Mouse (Mus musculus) thymus, adult 2 months (tissue): ENCODE measurements around the gene Sympk. TPM values are rescaled to one million over a fixed set of nuclear protein-coding genes. Genes with fewer than 3 reads are reported as not detected.

Source experiments
- DNase-seq: peaks from one replicate; pipeline ENCODE4 v3.0.0; 2021
- H3K27ac ChIP-seq: fragments of 200-500 bp; 2 replicates; pipeline ENCODE4 v1.5.1; 2012; ENCODE audit warnings: low read length, control low read depth; ENCODE audit not compliant: control insufficient read depth, insufficient read depth
- H3K27me3 ChIP-seq: fragments of 200-500 bp; 2 replicates; pipeline ENCODE4 v1.6.1; 2012; ENCODE audit warnings: mild to moderate bottlenecking, low read length, moderate library complexity, mixed read lengths; ENCODE audit not compliant: control insufficient read depth, insufficient read depth
- H3K36me3 ChIP-seq: fragments of 200-500 bp; 2 replicates; pipeline ENCODE4 v1.6.1; 2012; ENCODE audit warnings: mild to moderate bottlenecking, low read length, moderate library complexity; ENCODE audit not compliant: control insufficient read depth, insufficient read depth
- H3K4me1 ChIP-seq: fragments of 200-500 bp; replicated peaks from 2 replicates; pipeline ENCODE4 v1.6.1; 2012; ENCODE audit warnings: low read length; ENCODE audit not compliant: control insufficient read depth, insufficient read depth
- H3K4me3 ChIP-seq: fragments of 200-500 bp; 2 replicates; pipeline ENCODE4 v1.5.1; 2012; ENCODE audit warnings: mild to moderate bottlenecking, low read length, control low read depth, moderate library complexity; ENCODE audit not compliant: control insufficient read depth, insufficient read depth
- CTCF ChIP-seq: fragments of 200-500 bp; IDR thresholded peaks from 2 replicates; pipeline ENCODE4 v1.5.1; 2012; ENCODE audit warnings: mild to moderate bottlenecking, control low read depth, low read length, moderate library complexity, borderline replicate concordance; ENCODE audit not compliant: control insufficient read depth, poor library complexity, insufficient read depth; ENCODE audit errors: extremely low read depth
- POLR2A ChIP-seq: fragments of 200-500 bp; IDR thresholded peaks from 2 replicates; pipeline ENCODE4 v1.6.1; 2012; ENCODE audit warnings: mild to moderate bottlenecking, low read length, control low read depth, moderate library complexity; ENCODE audit not compliant: control insufficient read depth, poor library complexity, insufficient read depth; ENCODE audit errors: extremely low read depth
- WGBS: fragments of 180-500 bp; shearing (Covaris S2); methylation state at CpG from one replicate; pipeline ENCODE4 v1.1.7; 2018; 5-methylcytosine and 5-hydroxymethylcytosine counted together
- polyA plus RNA-seq: library from polyadenylated mRNA; depleted of rRNA; stranded (reverse); fragments of >200 nt; gene quantifications from 2 replicates; pipeline ENCODE4 v1.2.3, GENCODE M21; 2012

The Sympk gene
- polyA plus RNA-seq, 1 experiment: 150 TPM

DNA sequence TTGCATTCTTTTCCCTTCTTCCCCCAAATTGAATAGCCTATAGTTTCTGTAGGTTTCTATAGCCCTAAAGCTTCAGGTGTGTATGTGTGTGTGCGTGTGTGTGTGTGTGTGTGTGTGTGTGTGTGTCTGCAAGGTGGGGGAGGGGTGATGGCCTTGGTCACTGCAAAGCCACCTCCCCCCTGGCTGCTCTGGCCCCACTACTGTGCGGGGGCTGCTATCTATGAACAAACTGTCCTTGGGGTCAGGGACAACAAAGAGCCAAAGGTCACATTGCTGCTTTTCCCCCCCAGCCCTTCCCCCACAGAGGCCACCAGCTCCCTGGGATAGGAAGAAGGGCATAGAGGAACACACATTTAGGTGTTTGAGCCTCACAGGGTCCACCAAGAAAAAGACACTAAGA is 11.3 kb upstream of the Sympk start:
- DNase-seq: no peak
- Histone ChIP-seq H3K27ac (no peak overlapping the region), H3K4me1 (peaks cover 10% of the 10 kb centered on the region), H3K27me3 (no peaks in the 10 kb centered on the region), H3K36me3 (no peaks in the 10 kb centered on the region), H3K4me3 (no peak overlapping the region)
- WGBS: 77% methylated on average over 2 of the region's 2 CpGs
- no peak for TF ChIP-seq POLR2A

DNA sequence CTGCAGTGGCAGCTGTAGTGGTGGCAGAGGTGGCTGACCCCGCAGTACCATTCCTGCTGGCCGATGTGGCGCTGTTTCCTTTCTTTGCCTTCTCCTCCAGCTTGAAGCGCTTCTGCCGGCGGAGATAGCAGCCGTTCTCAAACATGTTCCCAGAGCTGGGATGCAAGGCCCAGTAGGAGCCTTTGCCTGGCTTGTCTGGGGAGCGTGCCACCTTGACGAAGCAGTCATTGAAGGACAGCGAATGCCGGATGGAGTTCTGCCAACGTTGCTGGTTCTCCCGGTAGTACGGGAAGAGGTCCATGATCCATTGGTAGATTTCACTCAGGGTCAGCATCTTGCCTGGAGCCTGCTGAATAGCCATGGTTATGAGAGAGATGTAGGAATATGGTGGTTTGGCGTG is 9.7 kb upstream of the Sympk start:
- WGBS: 94% methylated on average over 15 of the region's 15 CpGs
- Histone ChIP-seq H3K4me1 (peaks cover 10% of the 10 kb centered on the region), H3K27ac (no peak overlapping the region), H3K27me3 (no peaks in the 10 kb centered on the region), H3K36me3 (no peaks in the 10 kb centered on the region), H3K4me3 (no peak overlapping the region)
- TF ChIP-seq CTCF (no peak), POLR2A (no peak)
- no peak for DNase-seq

DNA sequence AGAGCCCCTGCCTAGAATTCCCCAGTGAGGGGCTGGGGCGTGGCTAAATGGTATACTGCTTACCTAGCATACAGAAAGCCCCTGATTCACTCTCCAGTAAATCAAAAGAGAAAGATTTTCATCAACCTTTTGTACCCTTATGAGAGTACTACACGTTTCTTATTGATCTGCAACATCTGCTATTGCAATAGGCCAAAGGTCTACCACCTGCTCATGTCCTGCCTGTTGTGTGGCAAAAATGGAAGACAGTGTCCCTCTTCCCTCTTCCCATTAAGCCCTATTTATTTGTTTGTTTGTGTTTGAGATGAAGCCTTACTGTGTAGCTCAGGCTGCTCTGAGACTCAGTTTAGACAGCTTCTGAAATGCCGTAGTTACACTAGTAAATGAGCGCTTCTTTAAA is 8.1 kb upstream of the Sympk start:
- Histone ChIP-seq H3K27me3 (no peaks in the 10 kb centered on the region), H3K4me1 (peaks cover 15% of the 10 kb centered on the region), H3K4me3 (no peak overlapping the region), H3K36me3 (no peaks in the 10 kb centered on the region), H3K27ac (no peak overlapping the region)
- WGBS: 95% methylated on average over 4 of the region's 4 CpGs
- DNase-seq: no peak
- TF ChIP-seq CTCF (no peak), POLR2A (no peak)

- H3K4me3 ChIP-seq: no peak overlapping the region
- 96% methylated on average over 7 of the region's 7 CpGs for WGBS
- no peak overlapping the region for H3K27ac ChIP-seq
- no peak for DNase-seq
- no peaks in the 10 kb centered on the region for H3K27me3 ChIP-seq
- TF ChIP-seq CTCF (no peak), POLR2A (no peak)
- H3K4me1 ChIP-seq: peaks cover 7% of the 10 kb centered on the region; the same call in 1 of the 2 replicates
- no peaks in the 10 kb centered on the region for H3K36me3 ChIP-seq
Observed at GRCm38 (mm10) chr7:19017909-19018308, 6.3 kb upstream of the Sympk start.

GRCm38 (mm10) chr7:19021048-19021447 is 3.1 kb upstream of the Sympk start:
- no peak for DNase-seq
- H3K36me3 ChIP-seq: no peaks in the 10 kb centered on the region
- no peaks in the 10 kb centered on the region for H3K27me3 ChIP-seq
- H3K4me3 ChIP-seq: no peak overlapping the region
- TF ChIP-seq CTCF (no peak), POLR2A (no peak)
- no peak overlapping the region for H3K27ac ChIP-seq
- peaks cover 18% of the 10 kb centered on the region for H3K4me1 ChIP-seq
- WGBS: 30% methylated on average over 8 of the region's 8 CpGs

- DNase-seq: no peak
- TF ChIP-seq POLR2A: no peak
- TF ChIP-seq CTCF: no peak
- H3K27ac ChIP-seq: no peak overlapping the region
- H3K27me3 ChIP-seq: no peaks in the 10 kb centered on the region
- H3K4me3 ChIP-seq: no peak overlapping the region
- H3K36me3 ChIP-seq: no peaks in the 10 kb centered on the region
- 82% methylated on average over 18 of the region's 18 CpGs for WGBS
- peaks cover 18% of the 10 kb centered on the region for H3K4me1 ChIP-seq
Observed at GRCm38 (mm10) chr7:19022189-19022958, 1.8 kb upstream of the Sympk start.
